In the genomic region with DNA sequence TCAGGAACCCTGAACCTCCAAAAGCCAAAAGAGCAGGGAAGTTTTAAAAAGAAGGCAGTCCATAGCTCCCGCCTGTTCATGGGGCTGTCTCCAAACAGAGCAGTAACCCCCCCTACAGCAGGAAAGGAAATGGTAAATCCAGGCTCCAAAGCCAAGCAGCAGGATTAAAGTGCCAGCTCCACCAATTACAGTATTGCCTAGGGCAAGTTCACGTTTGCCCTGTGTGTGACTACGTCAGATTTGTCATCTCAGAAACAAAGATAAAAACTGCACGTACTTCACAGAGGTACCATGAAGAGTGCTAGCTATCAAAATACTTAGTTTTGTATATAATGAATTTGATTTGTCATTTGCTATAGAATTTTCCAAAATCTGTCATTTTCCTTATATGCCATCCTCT, we compare ENCODE assay signal across 26 mouse cellular contexts. TPM values are rescaled to one million over a fixed set of nuclear protein-coding genes. Genes with fewer than 3 reads are reported as not detected.
DNase-seq lines count a peak whose midpoint lies in the region; ATAC-seq and TF ChIP-seq lines count a peak whose summit lies in the region.
"Had no signal": no experiment of that assay in that cellular context is flagged by ENCODE, and none has a peak within 500 bp of the region (broad histone marks: within the 10 kb centered on the region; RNA-seq: fewer than 3 reads in every experiment).

No protein-coding gene starts in this region.

- H3K27me3 ChIP-seq in kidney, postnatal 0 days (ENCODE audit: insufficient read depth, low read length): no peaks in the 10 kb centered on the region
- H3K27me3 ChIP-seq in kidney, adult 2 months (replicated peaks; ENCODE audit: control insufficient read depth, insufficient read depth, low read length): no peaks in the 10 kb centered on the region
- H3K27me3 ChIP-seq in midbrain, embryonic 14.5 days (ENCODE audit: control insufficient read depth, insufficient read depth, low read length): no peaks in the 10 kb centered on the region
- no peaks in the 10 kb centered on the region for H3K27me3 ChIP-seq in midbrain, embryonic 10.5 days (ENCODE audit: low read depth, poor library complexity, severe bottlenecking)
- H3K27me3 ChIP-seq in midbrain, embryonic 15.5 days (replicated peaks): no peaks in the 10 kb centered on the region
- H3K27me3 ChIP-seq: embryonic facial prominence, embryonic 13.5 days; forebrain, embryonic 12.5 days; forebrain, embryonic 15.5 days; hindbrain, embryonic 12.5 days; hindbrain, embryonic 15.5 days had no signal

- H3K27ac ChIP-seq in kidney, postnatal 0 days: no peak overlapping the region
- H3K27ac ChIP-seq in kidney, adult 2 months (ENCODE audit: insufficient read depth, low read depth, low read length): no peak overlapping the region
- no peak overlapping the region for H3K27ac ChIP-seq in midbrain, embryonic 14.5 days (replicated peaks; ENCODE audit: low read depth, low read length)
- H3K27ac ChIP-seq in midbrain, embryonic 10.5 days (replicated peaks): no peak overlapping the region
- H3K27ac ChIP-seq in midbrain, embryonic 15.5 days: no peak overlapping the region
- H3K27ac ChIP-seq: embryonic facial prominence, embryonic 10.5 days; embryonic facial prominence, embryonic 13.5 days; forebrain, embryonic 12.5 days; forebrain, embryonic 15.5 days; gastrocnemius, adult 2 months; hindbrain, embryonic 12.5 days; hindbrain, embryonic 15.5 days had no signal

- peak; percentile 14 for DNase-seq in kidney, postnatal 0 days (ENCODE audit: low spot score)
- no peak for DNase-seq in kidney, adult 2 months
- DNase-seq in midbrain, embryonic 14.5 days: peak; percentile 65
- no peak for DNase-seq in midbrain, embryonic 10.5 days (ENCODE audit: low spot score)
- no peak for DNase-seq in adrenal gland, adult 8-10 months
- no peak for DNase-seq in cerebellum, postnatal 14 days
- DNase-seq: adrenal gland, adult 2 months; adrenal gland, postnatal 25 days; cerebellum, adult 11-12 months; cerebellum, adult 8-10 months; cerebellum, postnatal 10 days; gastrocnemius, adult 2 months; gastrocnemius, postnatal 14 days; heart, adult 11 months had no signal

- H3K9me3 ChIP-seq in kidney, postnatal 0 days (replicated peaks; ENCODE audit: low read length): no peaks in the 10 kb centered on the region
- no peaks in the 10 kb centered on the region for H3K9me3 ChIP-seq in midbrain, embryonic 14.5 days (ENCODE audit: control insufficient read depth, low read length)
- no peaks in the 10 kb centered on the region for H3K9me3 ChIP-seq in midbrain, embryonic 10.5 days (replicated peaks)
- no peaks in the 10 kb centered on the region for H3K9me3 ChIP-seq in midbrain, embryonic 15.5 days
- H3K9me3 ChIP-seq: embryonic facial prominence, embryonic 10.5 days; embryonic facial prominence, embryonic 13.5 days; forebrain, embryonic 12.5 days; forebrain, embryonic 15.5 days; hindbrain, embryonic 12.5 days; hindbrain, embryonic 15.5 days had no signal

- no peaks in the 10 kb centered on the region for H3K36me3 ChIP-seq in kidney, postnatal 0 days (ENCODE audit: insufficient read depth, low read length)
- H3K36me3 ChIP-seq in kidney, adult 2 months (ENCODE audit: control insufficient read depth, insufficient read depth, low read length): no peaks in the 10 kb centered on the region
- no peaks in the 10 kb centered on the region for H3K36me3 ChIP-seq in midbrain, embryonic 14.5 days (ENCODE audit: control insufficient read depth, insufficient read depth, low read length)
- peaks cover 34% of the 10 kb centered on the region; the same call in 1 of the 2 replicates for H3K36me3 ChIP-seq in midbrain, embryonic 10.5 days
- no peaks in the 10 kb centered on the region for H3K36me3 ChIP-seq in midbrain, embryonic 15.5 days (replicated peaks)
- H3K36me3 ChIP-seq: embryonic facial prominence, embryonic 10.5 days; embryonic facial prominence, embryonic 13.5 days; forebrain, embryonic 12.5 days; forebrain, embryonic 15.5 days; hindbrain, embryonic 12.5 days; hindbrain, embryonic 15.5 days had no signal

- H3K4me1 ChIP-seq in kidney, postnatal 0 days (replicated peaks; ENCODE audit: insufficient read depth, low read length): no peaks in the 10 kb centered on the region
- no peaks in the 10 kb centered on the region for H3K4me1 ChIP-seq in kidney, adult 2 months (ENCODE audit: control insufficient read depth, insufficient read depth, low read length)
- no peaks in the 10 kb centered on the region for H3K4me1 ChIP-seq in midbrain, embryonic 14.5 days (ENCODE audit: control insufficient read depth, insufficient read depth, low read length)
- no peaks in the 10 kb centered on the region for H3K4me1 ChIP-seq in midbrain, embryonic 10.5 days
- no peaks in the 10 kb centered on the region for H3K4me1 ChIP-seq in midbrain, embryonic 15.5 days
- H3K4me1 ChIP-seq: embryonic facial prominence, embryonic 13.5 days; forebrain, embryonic 12.5 days; forebrain, embryonic 15.5 days; hindbrain, embryonic 12.5 days; hindbrain, embryonic 15.5 days had no signal

- H3K4me2 ChIP-seq in kidney, postnatal 0 days (ENCODE audit: low read length): no peak overlapping the region
- no peak overlapping the region for H3K4me2 ChIP-seq in midbrain, embryonic 14.5 days (ENCODE audit: low read length)
- H3K4me2 ChIP-seq in midbrain, embryonic 15.5 days: no peak overlapping the region
- H3K4me2 ChIP-seq: embryonic facial prominence, embryonic 13.5 days; forebrain, embryonic 12.5 days; forebrain, embryonic 15.5 days; heart, embryonic 11.5 days; hindbrain, embryonic 12.5 days; hindbrain, embryonic 15.5 days had no signal

- H3K4me3 ChIP-seq in kidney, postnatal 0 days (replicated peaks; ENCODE audit: low read depth, low read length): no peak overlapping the region
- H3K4me3 ChIP-seq in kidney, adult 2 months (ENCODE audit: insufficient read depth, low read depth, low read length): no peak overlapping the region
- H3K4me3 ChIP-seq in midbrain, embryonic 14.5 days (replicated peaks; ENCODE audit: low read depth, low read length): no peak overlapping the region
- no peak overlapping the region for H3K4me3 ChIP-seq in midbrain, embryonic 10.5 days
- no peak overlapping the region for H3K4me3 ChIP-seq in midbrain, embryonic 15.5 days
- H3K4me3 ChIP-seq: embryonic facial prominence, embryonic 10.5 days; embryonic facial prominence, embryonic 13.5 days; erythroblast, embryonic 14.5 days; forebrain, embryonic 12.5 days; forebrain, embryonic 15.5 days; gastrocnemius, adult 2 months; hindbrain, embryonic 12.5 days; hindbrain, embryonic 15.5 days had no signal

- no peak for ATAC-seq in kidney, postnatal 0 days (replicated peaks; ENCODE audit: low FRiP score, low read depth)
- peak; percentile 57; the same call in 1 of the 2 replicates for ATAC-seq in midbrain, embryonic 14.5 days (ENCODE audit: low FRiP score, low TSS enrichment)
- ATAC-seq in midbrain, embryonic 15.5 days (replicated peaks): peak; percentile 75
- ATAC-seq: CD4-positive, CD25-positive, alpha-beta regulatory T cell, adult 4 months; forebrain, embryonic 15.5 days had no signal

- TF ChIP-seq POLR2A in kidney, adult 2 months (IDR thresholded peaks at IDR 0.05; ENCODE audit: low read depth, low read length): no peak

- no peak overlapping the region for H3K9ac ChIP-seq in kidney, postnatal 0 days (ENCODE audit: low read depth, low read length)
- H3K9ac ChIP-seq in midbrain, embryonic 14.5 days (replicated peaks; ENCODE audit: low read length): no peak overlapping the region
- H3K9ac ChIP-seq in midbrain, embryonic 15.5 days: no peak overlapping the region
- H3K9ac ChIP-seq: embryonic facial prominence, embryonic 13.5 days; forebrain, embryonic 12.5 days; forebrain, embryonic 15.5 days; hindbrain, embryonic 12.5 days; hindbrain, embryonic 15.5 days had no signal

- WGBS in kidney, postnatal 0 days: 41% methylated on average over 4 of the region's 4 CpGs
- 59% methylated on average over 4 of the region's 4 CpGs for WGBS in kidney, adult 2 months
- WGBS in midbrain, embryonic 14.5 days: 67% methylated on average over 4 of the region's 4 CpGs
- WGBS in midbrain, embryonic 10.5 days: 88% methylated on average over 4 of the region's 4 CpGs
- WGBS in midbrain, embryonic 15.5 days: 45% methylated on average over 4 of the region's 4 CpGs

- no peak for TF ChIP-seq CTCF in kidney, postnatal 0 days (IDR thresholded peaks at IDR 0.05; ENCODE audit: low read depth)
- no peak for TF ChIP-seq CTCF in kidney, adult 2 months (conservative IDR thresholded peaks at IDR 0.05; ENCODE audit: insufficient read depth, insufficient read length, low read depth, low read length)

RNA-seq across cellular contexts. Expression of gene Plch1, which starts 55.1 kb away (rescaled TPM):
- polyA plus RNA-seq in kidney, postnatal 0 days (2015; fragmentation: Nextera tagmentation; extraction: Ambion mirVana): 5.3 and 6.2 TPM in 2 replicates
- 0.84 and 1.2 TPM in 2 replicates for polyA plus RNA-seq in kidney, adult 2 months (2012; rRNA removed)
- 13.9 and 23.3 TPM in 2 replicates for polyA plus RNA-seq in midbrain, embryonic 14.5 days (2014; fragmentation: Nextera tagmentation; extraction: Ambion mirVana)
- polyA plus RNA-seq in midbrain, embryonic 10.5 days (2016; fragmentation: Nextera tagmentation; extraction: Ambion mirVana): 27.5 and 33.1 TPM in 2 replicates
- polyA plus RNA-seq in midbrain, embryonic 15.5 days (2015; fragmentation: Nextera tagmentation; extraction: Ambion mirVana): 9.9 and 11.0 TPM in 2 replicates
- total RNA-seq in adrenal gland, adult 8-10 months (2022): under 1 TPM in 3 of 4 experiments, not detected in 1; 0.07 to 0.38 (median 0.28) TPM
- total RNA-seq: adrenal gland, adult 2 months; adrenal gland, postnatal 25 days; gastrocnemius, adult 2 months; heart, postnatal 25 days had no signal
- polyA plus RNA-seq: adrenal gland, adult 2 months; C2C12; CD4-positive, CD25-positive, alpha-beta regulatory T cell, adult 4 months; erythroblast, embryonic 14.5 days had no signal

Comparison
In these comparisons a context has a peak if more than half of its experiments do, and no peak if none do; other contexts are left out.
1. DNase-seq: peak in kidney, postnatal 0 days (single experiment) and midbrain, embryonic 14.5 days (single experiment); none in kidney, adult 2 months (single experiment), midbrain, embryonic 10.5 days (single experiment), adrenal gland, adult 8-10 months (single experiment) and cerebellum, postnatal 14 days (0 of 2).